Mouse (Mus musculus) G1E (cell line): ENCODE results near the gene Rimkla.

Source experiments
- CTCF ChIP-seq: IDR thresholded peaks from 2 replicates; pipeline ENCODE4 v1.5.1; 2012; ENCODE audit warnings: low read depth, low read length, inconsistent platforms, mixed read lengths
- TAL1 ChIP-seq: conservative IDR thresholded peaks from 2 replicates; pipeline ENCODE4 v1.6.1; 2012; ENCODE audit warnings: low read depth, low read length, inconsistent platforms, mixed read lengths

- TF ChIP-seq CTCF (no peak), TAL1 (no peak)
These were observed 32.0 kb upstream of the Rimkla start for GRCm38 (mm10) chr4:119524466-119524865.
